Mouse (Mus musculus): ENCODE measurements around the gene Hinfp.
"Not testable (repeated sequence)": the region's sequence is repeated elsewhere in the genome, so short reads cannot be mapped to it uniquely, and the experiment has no call there.

Hinfp gene

GRCm38 (mm10) chr9:44332918-44333638 lies 27.6 kb upstream of the Hinfp start:
- DNase-seq (ENCODE audit: low read depth, low spot score): peak; percentile 88

DNA sequence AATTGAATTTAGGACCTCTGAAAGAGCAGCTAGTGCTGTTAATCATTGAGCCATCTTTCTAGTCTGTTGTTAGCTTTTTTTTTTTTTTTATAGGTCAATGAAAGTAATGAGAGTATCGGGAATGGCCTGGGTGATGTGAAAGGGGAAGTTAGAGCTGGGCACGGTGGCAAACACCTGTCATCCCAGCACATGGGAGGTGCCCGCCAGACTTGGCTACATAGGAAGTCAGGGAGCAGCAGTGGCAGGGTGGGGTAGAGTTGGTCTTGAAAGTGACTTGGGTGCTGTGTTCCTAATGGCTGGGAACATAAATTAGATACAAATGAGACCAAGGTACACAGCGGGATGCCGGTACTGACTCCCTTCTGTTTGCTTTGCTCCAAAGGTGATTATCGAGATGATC lies 25.3 kb upstream of the Hinfp start:
- DNase-seq (ENCODE audit: low read depth, low spot score): no peak

DNA sequence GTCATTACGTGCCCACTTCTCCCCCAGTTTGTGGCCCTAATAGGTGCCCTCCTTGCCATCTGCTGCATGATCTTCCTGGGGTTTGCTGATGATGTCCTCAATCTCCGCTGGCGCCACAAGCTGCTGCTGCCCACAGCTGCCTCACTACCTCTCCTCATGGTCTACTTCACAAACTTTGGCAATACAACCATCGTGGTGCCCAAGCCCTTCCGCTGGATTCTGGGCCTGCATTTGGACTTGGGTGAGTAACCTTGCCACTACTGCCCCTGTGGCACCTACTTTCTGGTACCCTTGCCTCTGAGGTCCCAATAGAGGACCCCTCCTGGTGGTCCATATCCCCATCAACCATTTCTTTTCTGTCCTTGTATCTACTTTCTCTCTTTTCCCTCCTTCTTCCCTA lies 22.5 kb upstream of the Hinfp start:
- DNase-seq (ENCODE audit: low read depth, low spot score): no peak

- DNase-seq (ENCODE audit: low read depth, low spot score): peak; percentile 58
These were observed 21.7 kb upstream of the Hinfp start for GRCm38 (mm10) chr9:44327064-44327711.

DNA sequence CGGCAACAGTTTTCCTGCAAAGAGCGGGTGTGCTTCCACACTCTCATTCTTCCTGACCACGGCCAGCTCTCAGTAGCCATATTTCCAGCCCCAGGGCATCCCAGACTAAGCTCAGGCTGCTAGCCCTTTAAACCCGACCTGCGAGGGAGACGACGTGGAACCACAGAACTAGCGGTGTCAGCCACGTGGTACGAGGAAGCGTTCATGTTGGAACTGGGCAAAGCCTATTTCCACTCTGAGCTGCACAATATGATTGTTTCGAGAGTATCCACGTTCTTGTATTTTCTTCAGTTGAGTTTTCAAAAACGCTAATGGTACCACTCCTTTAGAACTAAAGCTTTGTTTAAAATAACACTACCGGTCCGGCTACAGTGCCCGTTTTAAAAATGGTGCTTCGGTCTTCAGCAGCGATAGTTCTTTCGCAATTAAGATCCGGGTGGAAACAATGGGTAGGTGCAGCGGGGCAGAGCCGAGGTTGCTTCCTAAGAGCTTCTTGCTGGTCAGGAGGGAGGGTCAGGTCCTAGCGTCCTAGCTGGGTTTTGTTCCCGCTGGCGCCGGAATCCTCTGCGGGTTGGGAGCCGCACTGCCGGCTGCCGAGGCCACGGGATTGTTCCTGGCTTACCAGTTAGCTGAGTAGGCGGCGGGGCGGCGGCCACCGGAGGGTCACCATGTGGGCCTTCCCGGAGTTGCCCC lies 21.0 kb upstream of the Hinfp start:
- peak; percentile 93 for DNase-seq (ENCODE audit: low read depth, low spot score)

DNA sequence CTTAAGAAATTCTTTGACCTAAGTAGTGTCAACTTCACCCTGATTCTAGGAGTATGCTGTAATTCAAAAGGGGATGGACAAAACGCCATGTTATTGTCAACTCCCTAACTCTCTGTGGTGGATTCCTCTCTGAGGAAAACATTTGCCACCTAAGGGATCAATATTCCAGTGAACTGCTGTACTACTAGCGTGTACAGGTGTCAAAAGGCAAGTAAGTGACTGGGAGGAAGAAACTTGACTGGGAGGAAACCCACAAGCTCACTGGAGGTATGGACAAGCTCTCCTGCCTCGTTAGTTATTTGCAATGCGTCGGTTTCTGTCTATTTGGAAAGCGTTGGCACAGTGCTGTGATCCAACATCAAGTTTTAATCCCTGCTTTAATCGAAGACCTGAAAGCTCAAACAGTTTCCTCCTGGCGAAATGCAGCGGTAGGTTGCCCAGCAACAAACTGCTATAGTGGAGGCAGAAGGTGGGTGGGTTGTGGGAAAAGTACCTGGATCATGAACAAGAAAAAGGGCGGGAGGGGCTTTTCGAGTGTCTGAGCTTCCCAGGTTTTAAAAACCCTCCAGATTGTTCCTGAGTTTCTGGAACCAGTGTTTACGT lies 20.4 kb upstream of the Hinfp start, which contains the start of gene Dpagt1:
Dpagt1 (plus strand) TSS at position 252 of the 603 bp plus-strand sequence.
- no peak for DNase-seq (ENCODE audit: low read depth, low spot score)

DNA sequence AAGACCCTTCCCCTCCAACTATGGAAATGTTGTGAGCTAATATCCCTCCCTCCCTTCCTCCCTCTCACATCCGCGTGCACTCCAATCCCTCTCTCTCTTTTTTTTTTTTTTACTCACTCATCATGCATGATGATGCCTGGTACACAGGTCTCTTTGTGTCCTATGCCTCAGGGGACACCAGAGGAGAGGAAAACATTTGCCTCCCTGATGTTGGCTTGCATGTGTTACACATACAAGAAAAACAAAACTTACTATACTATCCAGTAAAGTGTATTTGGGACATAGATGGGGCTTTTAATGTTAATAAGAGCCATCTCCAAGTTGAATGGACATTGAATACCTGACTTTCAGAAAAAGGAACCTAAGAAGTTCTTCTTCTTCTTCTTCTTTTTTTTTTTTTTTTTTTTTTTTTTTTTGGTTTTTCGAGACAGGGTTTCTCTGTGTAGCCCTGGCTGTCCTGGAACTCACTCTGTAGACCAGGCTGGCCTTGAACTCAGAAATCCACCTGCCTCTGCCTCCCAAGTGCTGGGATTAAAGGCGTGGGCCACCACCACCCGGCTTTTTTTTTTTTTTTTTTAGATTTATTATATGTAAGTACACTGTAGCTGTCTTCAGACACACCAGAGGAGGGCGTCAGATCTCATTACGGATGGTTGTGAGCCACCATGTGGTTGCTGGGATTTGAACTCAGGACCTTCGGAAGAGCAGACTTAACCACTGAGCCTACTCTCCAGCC lies 19.7 kb upstream of the Hinfp start:
- not testable (repeated sequence) for DNase-seq (ENCODE audit: low read depth, low spot score)

- no peak for DNase-seq (ENCODE audit: low read depth, low spot score)
These were observed 18.7 kb upstream of the Hinfp start for GRCm38 (mm10) chr9:44324147-44324546.

- not testable (repeated sequence) for DNase-seq (ENCODE audit: low read depth, low spot score)
These were observed 18.2 kb upstream of the Hinfp start for GRCm38 (mm10) chr9:44323656-44324055.

GRCm38 (mm10) chr9:44320799-44321133 lies 15.3 kb upstream of the Hinfp start:
- no peak for DNase-seq (ENCODE audit: low read depth, low spot score)

DNA sequence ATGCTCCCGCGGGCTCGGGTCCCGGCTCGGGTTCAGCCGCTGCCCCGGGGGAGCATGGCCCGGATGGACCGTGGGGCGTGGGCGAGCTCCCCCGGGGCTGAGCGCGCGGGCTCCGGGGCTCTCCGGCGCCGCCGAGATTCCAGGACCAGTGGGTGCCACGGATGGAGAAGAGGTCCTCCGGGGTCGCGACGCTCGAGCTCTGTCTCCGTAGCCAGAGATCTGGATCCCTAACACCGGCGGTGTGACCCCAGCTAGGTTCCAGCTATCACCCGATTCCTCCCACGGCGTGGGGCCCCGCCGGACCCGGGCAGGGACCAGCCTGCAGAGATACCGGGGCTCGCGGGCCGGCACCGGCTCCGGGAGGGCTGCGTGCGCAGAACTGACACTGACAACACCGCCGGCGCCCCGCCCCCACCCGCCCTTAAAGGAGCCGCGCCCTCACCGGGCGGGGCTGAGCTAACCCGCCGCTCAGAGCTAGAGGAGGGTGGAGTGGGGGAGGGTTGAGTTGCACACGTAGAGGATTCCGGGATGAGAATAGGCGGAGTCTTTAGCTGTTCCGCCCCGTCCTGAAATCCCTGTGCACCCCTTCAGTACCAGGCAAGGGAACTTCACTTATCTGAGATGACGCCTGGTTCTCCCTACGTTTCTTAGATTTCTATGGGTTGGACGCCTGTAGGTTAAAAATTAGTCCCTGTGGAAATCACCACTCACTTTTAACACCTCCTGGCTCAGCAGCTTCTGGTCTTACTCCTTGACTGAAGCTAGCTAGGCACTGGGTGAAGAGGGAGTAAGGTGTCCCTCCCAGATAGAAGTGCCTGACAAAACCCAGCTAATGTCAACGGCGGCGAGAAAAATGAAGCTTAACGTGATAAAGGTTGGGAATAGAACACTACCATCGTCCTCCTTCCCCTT lies 14.7 kb upstream of the Hinfp start, which contains the start of gene C2cd2l:
C2cd2l (minus strand) TSS at position 399 of the 912 bp plus-strand sequence.
- peak; percentile 98 for DNase-seq (ENCODE audit: low read depth, low spot score)

- DNase-seq (ENCODE audit: low read depth, low spot score): no peak
These were observed 13.8 kb upstream of the Hinfp start for GRCm38 (mm10) chr9:44319105-44319886.

- no peak for DNase-seq (ENCODE audit: low read depth, low spot score)
These were observed 13.3 kb upstream of the Hinfp start for GRCm38 (mm10) chr9:44318826-44319095.

DNA sequence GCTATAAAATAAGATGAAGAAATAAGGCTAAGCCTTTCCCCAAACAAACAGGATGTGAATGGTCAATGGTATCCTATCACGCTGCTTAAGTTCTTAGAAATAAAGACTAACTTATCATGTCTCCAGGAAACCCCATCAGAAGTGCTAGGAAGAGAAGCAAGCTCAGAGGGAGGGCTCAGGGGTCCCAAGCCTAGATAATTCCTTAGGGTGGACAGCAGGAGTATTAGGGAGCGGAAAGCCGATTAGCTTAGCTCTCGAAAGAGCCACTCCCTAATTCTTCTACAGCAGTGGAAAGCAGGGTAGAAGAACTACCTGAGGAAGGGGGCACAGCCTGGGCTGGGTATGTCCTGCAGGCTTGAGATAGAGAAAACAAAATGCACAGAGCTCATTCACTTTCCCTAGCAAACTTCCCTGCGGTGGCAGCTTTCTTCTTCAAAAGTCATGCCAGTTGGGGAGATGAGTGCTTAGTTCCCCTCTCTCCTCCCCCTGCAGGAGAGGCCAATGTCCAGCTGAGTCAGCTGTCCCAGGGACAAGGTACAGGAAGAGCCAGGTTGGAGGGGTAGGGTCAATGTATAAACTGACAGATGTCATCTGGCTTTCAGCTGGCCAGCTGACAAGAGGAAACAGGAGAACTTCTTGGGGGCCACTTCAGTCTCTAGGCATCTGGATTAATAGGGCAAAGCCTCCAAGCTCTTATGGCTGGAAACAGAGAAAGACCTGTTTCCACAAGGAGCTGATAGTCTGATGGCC lies 12.8 kb upstream of the Hinfp start:
- DNase-seq (ENCODE audit: low read depth, low spot score): no peak

DNA sequence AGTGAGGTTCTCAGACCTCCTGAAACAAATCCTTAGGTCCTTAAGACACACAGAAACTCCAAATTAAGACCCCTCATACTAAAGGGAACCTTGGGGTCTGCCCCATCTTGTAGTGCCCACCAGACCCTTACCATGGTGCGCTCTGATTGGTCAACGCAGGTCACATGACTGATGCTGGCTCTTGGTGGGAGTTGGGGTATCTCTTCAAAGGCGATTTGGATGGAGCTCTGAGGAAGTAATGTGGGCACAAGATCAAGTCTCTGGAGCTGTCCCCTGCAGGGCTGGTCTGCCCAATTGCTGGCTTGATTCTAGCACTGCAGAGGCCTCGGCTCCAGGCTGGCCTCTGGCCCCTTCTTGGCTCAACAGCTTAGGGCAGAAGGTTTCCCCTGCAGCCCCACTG lies 12.0 kb upstream of the Hinfp start:
- DNase-seq (ENCODE audit: low read depth, low spot score): no peak

GRCm38 (mm10) chr9:44314910-44315309 lies 9.4 kb upstream of the Hinfp start:
- no peak for DNase-seq (ENCODE audit: low read depth, low spot score)

DNA sequence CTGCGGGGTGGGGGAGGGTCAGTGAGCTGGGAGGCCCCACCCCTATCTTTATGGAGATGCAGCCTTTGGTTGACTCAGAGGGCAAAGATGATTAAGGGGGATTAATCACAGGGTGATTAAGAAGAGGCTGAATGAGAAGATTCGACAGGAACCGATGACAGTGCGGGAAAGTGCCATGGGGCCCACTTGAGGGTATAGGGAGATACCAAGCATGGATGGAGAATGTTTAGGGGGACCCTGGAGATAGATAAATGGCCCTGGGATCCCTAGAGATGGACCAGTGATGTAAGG lies 8.7 kb upstream of the Hinfp start:
- DNase-seq (ENCODE audit: low read depth, low spot score): no peak

DNA sequence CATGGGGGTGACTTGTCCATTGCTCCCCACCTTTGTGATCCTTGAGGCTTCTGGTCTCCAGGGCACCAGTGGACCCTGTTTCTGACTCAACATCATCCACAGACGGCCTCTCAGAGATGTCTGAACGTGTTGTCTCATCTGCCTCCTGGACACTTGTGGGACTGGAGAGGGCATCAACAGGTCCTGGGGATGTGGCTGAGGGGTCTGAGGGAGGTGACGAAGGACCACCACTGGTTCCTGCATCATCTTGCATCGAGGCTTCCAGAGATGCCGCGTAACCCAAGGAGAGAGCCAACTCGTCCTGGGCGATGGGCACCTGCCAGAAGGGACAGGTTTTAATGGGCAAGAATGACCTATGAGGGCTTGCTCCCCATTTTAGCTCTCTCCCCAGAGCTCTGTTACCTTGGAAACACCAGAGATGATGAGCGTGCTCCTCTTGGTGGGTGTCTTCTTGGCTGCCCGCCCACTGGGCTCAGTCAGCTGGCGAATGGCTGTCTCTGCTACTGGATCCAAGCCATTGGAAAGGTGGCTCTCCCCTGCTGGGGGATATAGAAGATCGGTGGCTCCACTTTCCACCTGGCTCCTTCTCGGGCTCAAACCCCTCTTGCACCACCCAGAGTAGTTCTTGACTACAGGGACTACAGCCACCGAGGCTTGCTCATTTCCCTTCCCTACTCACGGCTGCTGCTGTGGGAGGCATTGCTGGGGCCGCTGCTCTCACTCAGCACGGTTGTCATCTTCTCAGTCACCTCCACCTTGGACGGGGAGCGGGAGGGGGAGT lies 8.2 kb upstream of the Hinfp start:
- no peak for DNase-seq (ENCODE audit: low read depth, low spot score)

Data from ZHBTc4 (cell line).